Mouse (Mus musculus): ENCODE results near the gene Rreb1.

The Rreb1 gene

DNA sequence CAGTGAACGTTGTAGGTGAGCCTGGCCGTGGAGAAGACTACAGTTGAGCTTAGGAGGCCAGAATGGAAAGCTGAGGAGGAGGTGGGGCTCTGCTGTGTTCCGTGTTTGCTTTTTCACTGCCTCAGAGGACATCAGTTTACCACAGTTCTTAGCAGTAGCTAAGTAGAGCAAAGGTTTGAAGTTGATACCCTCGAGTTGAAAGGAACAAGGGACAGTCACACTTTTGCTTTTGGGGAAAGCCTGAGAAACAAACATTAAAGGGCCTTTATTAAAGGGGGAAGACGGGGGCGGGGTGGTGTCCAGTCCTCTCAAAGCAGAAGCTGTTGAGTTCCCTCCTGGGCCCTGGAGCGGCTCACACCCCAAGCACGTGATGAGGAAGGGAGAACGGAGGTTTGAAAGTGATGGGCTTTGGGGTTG lies 1.1 kb downstream of the Rreb1 start:
- peak in 1 of 2 experiments; percentile 16 for DNase-seq

DNA sequence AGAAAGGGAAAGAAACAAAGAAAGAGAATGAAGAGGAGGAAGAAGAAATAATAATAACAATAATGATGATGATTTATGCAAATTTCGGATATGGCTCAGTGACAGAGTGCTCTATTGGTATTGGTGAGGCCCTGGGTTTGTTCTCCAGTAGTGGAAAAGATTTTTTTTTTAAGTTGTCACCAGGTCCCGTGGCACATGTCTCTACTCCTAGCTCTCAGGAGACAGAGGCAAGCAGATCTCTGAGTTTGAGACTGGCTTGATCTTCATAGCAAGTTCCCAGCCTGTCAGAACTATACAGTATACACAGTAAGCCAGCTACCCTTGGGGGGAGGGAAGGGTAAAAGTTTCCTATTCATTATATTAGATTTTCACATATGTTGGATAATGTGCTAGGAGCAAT lies 3.4 kb downstream of the Rreb1 start:
- no peak for DNase-seq

DNA sequence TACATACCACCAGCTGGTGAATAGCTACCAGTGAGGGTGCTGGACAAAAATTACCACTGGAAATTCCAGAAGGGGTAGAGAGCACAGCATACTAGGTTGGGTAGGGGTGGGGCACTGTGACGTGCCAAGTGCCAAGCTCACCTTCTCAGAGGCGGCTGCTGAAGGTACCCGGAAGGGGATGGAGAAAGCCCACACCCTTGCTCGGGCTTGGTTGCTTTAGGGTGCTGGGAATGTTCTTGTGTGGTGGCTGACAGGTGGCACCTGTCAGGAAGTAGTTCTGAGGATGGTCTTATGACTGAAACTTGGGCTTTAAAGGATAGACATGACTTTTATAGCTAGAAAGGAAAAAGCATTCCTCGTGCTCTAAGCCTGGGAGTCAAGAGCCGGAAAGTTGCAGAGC lies 3.9 kb downstream of the Rreb1 start:
- DNase-seq, result no peak

DNA sequence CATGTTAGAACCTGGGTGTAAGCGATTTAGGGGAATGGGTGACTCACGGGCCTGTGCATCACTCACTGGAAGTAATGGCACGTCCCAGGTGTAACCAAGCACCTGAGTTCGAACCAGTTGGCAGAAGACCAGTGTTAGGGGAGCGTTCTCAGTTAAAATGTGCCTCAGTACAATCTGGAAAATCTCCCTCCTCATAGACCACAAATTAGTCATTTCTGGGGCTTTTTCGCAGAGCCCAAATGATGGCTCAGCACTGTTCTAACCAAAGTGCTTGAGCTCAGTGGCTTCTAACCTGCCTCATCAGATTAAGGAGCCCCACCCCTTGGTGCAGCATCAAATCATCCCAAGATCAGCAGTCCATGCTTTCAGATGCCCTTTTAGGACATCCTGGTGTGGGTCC lies 5.5 kb downstream of the Rreb1 start:
- DNase-seq, result no peak

DNA sequence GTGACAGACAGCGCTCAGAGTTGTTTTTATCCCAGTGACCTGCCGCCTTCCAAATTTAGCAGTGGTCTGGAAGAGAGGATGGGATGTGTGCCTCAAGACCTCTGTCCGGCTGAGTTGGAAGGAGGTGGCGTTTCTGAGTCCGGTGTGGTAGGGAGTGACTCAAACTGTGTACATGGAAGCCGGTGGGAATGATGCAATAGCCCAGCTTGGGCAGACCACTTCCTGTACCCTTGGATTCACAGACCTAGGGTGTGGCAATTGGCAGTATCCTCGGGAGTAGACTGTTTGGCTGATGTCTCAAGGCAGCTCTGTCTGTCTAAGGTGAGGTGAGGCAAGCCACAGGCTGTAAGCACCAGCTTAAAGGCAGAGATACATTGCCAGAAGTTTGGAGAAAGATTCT lies 6.0 kb downstream of the Rreb1 start:
- no peak for DNase-seq

DNA sequence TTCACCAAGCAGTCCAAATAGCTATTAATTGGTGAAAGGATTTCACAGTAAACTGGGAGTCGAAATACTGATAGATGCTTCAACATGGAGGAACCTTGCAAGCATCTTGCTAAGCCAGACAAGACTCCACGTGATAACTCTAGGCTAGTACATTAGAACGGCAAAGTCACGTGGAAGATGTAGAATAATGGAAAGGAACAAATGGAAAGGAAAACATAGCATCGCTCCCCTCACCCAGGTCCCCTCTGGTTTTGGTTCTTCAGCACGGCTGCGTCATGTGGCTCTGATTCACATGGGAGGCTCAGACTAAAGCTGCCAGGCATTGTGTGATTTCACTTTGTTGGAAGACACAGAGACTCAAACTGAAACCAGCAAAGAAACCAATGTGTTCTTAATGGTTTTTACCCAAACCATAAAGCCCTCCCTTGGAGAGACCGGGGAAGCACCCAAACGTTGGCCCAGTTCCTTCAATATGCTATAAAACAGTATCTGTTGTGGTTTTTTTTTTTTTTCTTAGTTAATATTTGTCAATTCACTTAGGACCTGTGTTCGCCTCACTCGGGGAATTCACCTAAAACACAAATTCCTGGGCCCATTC lies 14.6 kb downstream of the Rreb1 start:
- DNase-seq, result no peak

DNA sequence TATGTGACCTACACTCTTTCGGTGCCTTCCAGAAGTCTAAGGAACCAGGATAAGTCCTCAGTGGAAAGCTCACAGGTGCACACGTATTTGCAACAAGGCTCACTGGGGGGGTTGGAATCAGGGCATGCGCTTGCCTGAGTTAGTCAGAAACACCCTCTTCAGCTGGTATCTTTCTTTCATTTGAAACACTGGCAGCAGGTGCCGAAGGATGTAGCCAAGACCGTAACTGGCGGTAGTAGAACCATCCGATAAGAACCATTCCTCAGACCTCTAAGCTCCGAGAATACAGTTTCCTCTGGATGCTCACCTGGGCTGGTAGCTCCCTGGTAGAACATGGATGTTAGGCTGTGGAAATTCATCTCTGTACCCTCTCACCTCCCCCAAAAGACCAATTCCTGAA lies 20.6 kb downstream of the Rreb1 start:
- no peak for DNase-seq

DNA sequence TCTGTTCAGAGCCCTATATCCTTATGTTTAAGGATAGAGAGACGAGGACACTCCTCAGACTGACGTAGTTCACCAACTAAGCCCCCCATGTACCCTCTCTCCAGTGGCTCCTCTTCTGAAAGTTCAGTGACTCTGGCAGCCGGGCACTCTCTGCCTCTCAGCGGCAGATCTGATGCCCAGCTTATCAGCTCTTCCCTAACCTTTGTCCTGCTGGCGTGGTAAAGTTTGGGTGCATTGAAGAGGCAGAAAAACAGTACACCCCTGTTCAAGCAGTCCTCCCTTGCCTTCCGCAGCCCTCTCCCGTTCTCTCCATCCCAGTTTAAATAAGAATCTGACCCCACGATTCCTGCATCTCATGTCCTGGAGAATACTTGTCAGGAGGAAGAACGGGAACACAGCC lies 21.2 kb downstream of the Rreb1 start:
- DNase-seq, result no peak

DNA sequence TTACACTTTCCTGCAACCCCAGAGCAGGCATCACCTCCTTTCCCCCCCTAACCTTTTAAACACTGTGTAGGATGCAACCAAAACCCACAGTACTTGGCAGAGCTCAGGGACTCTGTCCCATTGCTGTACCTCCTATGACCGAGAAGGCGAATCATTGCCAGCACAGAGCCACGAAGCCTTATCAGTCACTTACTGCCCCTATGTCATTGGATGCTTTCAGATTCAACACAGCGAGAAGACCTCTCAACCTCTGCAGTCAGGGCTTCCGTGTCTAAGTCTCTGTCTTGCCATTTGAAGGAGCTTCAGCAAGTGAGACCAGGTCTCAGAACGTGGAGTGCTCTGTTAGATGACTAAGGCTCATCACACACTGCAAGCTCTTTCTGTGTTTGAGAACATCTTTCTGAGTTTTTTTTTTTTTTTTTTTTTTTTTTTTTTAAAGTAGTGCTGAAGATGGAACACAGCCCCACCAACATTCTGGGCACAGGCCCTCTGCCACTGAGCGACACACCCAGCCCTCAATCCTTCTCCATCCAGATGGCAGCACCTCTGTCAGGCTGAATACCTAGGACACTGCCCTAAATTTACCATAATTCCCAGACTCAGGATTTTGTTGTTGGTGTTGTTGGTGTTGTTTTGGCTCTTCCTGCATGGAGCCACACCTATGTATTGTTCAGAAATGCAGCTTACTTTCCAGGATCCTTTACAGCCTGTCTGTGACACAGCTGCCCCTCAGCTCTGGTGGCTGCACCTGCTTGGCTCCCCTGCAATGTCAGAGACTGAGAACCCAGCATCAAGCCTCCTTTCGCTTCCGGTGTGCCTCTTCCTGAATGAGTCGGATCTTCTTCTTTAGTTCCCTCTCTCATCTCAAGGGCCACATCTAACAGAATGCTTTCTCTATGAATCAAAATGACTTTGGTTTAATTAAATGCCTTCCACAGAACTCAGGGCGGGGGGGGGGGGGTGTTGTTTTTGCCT lies 23.2 kb downstream of the Rreb1 start:
- DNase-seq, result no peak

DNA sequence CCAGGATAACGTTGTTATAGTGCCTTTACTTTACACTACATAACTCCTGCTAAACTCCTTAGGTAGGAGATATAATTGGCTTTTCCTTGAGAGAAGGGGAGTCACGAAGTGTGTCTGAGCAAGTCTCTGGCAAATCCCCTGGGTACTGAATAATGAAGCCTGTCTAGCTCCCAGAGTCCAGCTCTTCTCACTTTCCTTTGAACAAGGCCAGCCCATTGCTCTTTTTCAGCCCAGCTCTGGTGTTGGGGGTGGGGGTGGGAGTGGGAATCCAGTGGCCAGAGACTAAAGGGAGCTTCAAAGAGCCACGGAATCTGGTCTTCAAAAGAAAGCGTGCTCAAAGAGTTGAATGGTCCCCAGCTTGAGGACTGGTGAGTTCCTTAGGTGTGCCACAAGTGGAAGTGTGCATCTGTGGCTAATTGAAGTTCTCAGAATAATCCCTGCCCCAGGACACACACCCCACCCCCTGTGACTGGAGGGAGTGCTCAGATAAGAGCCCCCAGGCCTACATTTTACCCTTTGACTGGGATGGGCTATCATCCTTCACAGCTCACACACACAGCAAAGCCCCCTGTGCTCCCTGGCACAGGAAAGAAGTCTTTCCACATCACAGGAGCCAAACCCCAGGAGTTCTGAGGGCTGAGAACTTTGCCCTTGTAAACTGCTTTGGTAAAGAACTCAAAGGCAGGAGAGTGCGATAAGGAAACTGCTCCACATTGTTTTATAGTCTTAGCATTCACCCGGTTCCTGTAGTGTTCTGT lies 24.2 kb downstream of the Rreb1 start:
- no peak for DNase-seq

DNA sequence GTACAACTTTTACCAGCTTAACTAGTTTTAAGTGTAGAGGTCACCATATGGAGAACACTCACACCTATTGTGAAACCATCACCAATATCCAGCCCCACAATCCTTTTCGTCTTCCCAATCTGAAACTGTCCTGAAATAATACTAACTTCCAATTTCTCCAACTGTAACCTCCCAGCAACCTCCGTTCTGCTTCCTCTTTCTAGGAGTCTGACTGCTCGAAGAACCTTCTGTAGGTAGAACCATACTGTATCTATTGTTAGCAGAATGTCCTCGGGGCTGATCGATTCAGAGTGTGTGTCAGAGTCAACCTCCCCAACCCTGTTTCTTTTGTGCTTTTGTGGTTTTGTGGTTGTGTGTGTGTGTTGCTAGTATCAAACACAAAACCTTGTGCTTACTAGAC lies 25.0 kb downstream of the Rreb1 start:
- DNase-seq, result no peak

DNA sequence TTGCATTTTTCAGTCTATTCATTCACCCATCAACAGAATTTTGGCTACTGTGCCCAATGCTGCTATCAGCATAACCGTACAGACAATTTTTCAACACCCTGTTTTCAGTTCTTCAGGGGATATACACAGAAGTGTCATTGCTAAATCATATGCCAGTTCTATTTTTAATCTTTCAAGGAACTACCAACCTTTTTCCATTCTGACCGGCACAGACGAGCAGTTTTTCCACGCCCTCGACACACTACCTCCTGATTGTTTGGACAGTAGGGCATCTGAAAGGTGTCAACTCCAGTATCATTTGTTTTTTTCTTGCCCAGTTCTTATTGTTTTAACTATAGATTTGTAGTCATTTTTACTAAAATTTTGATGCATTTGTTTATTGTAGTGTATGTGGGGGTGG lies 25.8 kb downstream of the Rreb1 start:
- no peak for DNase-seq

DNA sequence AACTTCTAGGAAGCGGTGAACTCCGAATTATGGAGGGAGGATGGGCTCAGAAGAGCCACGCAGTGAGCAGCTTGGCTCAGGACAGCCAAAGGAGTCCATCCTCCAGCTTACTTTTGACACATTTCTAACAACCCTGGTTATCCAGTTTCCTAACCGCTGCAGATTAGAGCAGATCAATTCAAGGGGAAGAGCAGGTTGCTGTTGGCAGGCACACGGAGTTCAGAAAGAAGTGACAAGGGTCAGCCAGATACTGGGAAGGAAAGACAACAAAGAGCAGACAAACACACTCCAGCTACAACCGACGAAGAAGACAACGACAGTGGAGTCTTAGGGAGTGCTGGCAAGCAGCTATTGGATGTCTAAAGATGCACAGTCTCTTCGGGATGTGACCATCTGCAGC lies 36.8 kb downstream of the Rreb1 start:
- no peak for DNase-seq

DNA sequence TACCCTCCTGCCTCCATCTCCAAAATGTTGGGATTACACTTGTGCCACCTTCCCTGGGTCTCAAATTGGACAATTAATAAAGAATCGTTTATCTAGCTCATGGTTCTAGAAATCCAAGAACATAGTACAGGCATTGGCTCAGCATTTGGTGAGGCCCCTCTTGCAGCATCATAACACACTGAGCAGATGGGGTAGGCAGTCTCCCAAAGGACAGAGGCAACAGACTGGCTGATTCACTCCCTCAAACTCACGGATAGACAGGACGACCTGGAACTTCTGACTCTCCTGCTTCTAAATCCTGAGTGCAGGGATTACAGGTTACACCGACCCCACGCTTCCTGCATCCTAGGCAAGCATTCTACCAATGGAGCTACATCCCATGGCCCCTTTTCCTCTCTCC lies 38.5 kb downstream of the Rreb1 start:
- no peak for DNase-seq

DNA sequence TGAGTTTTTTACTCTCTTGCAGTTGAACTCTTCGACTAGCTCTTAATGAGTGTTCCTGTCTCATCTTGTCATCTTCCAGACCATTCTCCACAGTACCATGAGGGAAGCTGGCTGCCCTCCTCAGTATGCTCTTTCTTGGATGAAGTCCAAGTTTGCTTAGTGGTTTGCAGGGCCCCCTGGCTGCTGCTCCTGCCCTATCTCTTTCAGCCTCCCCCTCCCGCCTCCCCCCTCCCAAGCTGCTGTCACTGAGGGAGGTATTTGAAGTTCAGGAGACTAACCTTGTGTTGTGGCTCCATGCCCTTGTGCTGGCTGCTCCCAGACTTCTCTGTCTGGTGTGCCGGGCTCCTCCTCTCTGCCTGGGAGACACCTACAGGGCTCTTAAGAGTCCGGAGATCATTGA lies 43.2 kb downstream of the Rreb1 start:
- DNase-seq, result peak; percentile 33 to 38

DNA sequence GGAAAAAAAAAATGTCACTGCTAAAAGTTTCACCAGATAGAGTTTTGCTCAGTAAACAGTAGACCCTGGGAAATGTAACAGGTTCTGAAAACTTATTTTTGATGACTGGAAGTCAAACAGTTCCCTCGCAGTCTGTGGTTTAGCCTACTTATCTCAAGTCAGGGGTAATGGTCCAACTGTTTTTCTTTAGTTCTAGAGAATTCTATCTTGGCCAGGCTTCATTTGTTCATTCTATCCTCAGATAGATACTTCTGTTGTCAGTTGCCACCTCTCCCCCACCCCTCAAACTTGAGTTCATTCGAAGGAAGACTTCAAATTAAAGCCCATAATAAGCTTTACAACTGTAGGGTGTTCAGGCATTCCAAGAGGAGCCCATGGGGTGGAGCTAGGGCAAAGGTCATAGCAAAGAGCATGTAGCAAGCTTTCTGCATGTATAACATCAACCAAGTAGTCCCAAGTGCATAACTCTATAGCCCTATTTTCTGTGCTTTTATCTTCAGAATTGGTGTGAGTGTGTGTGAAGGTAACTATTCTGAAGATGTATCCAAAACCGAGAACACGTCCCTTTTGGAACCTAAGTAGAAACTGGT lies 46.2 kb downstream of the Rreb1 start:
- no peak for DNase-seq

DNA sequence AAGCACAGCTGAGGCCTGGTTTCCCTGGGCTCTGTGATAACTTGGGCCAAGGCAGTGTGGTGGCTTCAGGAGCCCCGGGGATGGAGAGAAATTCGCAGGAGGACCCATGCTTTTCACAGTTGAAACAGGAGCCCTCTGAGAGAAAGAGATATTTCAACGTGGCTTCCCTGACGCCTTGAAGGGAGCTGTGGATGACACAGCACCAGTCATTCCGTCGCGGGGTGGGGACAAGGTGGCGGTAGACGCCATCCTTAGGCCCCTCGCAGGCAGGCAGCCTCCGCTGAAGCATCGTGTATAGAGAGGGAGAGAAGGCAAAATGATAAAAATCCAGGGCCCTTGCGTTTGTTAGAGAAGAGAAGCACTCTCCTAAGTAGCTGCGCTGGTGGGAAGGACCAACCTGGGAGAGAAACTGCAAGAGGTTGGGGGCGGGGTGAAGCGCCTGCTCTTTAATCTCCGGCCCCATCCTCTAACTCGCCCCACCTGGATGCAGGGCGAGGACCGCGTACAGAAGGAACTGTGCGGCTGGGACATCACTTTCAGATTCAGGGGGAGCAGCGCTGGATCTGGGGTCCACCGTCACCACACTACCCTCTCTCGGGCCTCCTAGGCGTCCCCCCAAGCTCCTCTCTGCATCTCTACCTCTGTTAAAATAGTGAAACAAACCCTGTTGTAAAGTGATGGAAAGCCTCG lies 46.9 kb downstream of the Rreb1 start:
- peak; percentile 25 to 26 for DNase-seq

DNA sequence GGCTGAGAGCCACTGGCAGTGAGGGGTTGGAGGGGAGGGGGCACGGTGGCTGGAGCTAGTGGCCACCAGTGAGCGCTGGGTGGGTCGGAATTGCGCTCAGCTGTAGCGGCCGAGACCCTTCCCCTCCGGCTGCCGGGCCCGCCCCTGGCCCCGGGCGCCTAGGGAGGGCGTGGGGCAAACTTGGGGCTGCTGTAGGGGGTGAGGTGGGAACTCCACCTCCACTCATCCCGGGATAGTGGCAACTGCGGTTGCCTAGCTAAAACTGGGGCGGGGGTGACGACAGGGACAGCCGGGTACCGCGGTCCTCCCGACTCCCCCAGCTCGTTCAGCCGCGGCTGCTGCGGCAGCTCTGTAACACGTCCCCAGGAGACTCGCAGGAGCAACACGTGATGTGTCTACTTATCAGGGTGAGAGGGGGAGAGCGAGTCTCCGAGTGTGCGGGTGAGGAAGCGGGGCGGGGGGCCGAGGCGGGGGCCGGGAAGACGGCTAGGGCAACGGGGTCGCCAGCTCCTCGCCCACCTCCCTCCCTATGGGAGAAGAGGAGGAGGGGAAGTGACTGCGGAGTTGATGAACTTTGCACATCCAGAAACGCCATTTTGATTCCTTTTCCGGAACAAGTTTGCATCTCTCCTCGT lies 47.6 kb downstream of the Rreb1 start:
- peak; percentile 32 to 43 for DNase-seq

DNA sequence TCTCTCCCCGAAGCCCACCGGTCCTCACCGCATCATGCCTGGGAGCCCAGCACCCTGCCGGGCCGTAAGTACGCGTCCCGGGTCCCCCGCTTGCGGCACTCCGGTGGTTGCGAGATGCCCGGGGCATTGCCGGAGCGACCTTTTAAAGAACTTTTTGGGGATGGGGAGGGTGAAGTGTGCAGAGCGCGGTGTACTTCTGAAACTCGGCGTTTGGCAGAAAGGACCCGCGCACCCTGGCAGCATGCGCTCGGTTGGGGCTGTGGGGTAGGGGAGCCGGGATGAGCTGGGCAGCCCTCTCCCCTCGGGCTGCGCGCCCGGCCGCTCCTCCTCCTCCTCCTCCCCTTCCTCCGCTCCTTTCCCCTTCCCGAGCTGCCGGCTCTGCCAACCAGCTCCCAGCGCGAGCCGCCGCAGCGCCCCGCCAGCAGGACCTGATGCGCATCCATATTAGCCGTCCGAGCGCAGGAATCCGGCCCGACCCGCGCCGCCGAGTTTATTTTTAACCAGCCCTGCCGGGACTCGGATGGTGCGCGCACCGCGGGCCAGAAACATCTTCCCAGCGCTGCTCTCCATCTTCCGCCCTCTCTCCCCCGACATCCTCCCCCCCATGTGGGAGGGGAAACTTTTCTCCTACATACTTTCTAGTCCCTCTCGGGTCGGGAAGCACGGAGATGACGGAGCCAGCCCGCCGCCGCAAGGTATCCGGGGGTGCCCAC lies 48.2 kb downstream of the Rreb1 start:
- DNase-seq, result peak; percentile 51 to 64

DNA sequence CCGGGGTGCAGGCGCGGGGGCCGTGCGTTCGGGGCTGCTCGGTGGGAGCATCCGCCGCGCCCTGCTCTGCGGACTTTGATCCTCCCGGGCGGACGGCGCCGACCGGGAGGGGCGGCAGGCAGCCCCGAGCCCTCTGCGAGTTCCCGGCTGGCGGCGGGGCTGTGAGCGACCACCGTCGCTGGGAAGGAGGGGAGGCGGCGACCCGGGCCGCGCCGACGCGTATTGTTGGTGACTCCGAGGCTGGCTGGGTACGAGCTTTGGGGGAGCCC lies 48.7 kb downstream of the Rreb1 start:
- DNase-seq, result no peak

DNA sequence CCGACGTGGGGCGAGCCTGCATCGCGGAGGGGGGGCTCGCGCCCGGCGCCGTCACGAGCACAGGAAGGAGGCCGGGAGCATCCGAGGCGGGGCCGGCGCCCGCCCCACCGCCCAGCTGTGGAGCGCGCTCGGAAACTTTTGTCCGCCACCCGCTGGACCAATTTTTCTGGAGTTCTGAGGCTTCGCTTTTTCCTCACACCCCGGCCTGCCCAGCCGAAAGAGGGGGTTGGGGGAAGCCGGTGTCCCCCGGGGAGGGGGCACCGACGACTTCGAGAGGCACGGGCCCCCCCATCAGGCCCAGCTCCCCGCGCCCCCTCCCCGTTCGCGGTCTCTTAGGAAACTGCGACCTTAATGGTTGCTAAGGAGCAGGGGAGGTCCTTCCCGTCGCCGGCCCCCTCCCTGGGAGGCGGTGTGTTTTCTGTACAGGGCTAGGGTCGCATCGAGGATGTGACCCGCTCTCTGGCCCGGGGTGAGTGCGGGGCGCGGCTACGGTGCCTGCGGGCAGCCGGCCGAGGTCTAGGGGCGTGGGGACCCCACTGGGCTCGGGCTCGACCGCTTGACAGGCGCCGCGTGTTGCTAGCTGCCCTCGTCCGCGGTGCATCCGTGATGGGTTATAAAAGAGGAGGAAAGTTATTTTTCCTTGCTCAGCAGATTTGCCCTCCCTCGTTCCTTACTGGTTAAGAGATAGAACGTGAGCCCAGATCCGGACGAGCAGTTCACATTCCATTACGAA lies 49.2 kb downstream of the Rreb1 start:
- peak; percentile 43 to 52 for DNase-seq

Data from cerebellum, postnatal 10 days (tissue).